Mouse (Mus musculus) cerebellum, adult 9-11 months (tissue): ENCODE measurements around the gene Rcor1.

Source experiments
- DNase-seq: peaks from one replicate; pipeline ENCODE4 v3.0.0; 2022

The Rcor1 gene

GRCm38 (mm10) chr12:111165146-111165812 lies 126.1 kb downstream of the Rcor1 start:
- DNase-seq, result peak; percentile 60
